Mouse (Mus musculus) spleen, postnatal 14 days (tissue): ENCODE measurements around the gene Trim31.

Experiments used
- DNase-seq, 2 experiments: peaks; one replicate each; pipeline ENCODE4 v3.0.0; 2021 to 2022; ENCODE audit warnings: low spot score in 2 of 2

The Trim31 gene

DNA sequence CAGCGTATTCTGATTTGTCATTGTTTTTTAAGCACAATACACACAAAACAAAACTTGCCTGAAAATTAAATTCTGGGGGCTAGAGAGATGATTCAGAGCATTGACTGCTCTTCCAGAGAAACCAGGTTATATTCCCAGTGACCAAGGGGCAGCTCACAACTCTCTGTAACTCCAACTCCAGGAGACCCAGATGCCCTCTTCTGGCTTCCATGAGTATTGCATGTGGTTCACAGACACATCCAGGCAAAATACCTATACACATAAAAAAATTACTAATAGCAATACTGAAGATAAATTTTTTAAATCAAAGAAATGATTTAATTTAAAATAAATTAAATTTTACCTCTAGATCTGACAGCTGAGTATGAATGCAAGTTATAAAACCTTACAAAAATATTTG is 1.3 kb upstream of the Trim31 start:
- DNase-seq, result peak in 1 of 2 experiments; percentile 27

DNA sequence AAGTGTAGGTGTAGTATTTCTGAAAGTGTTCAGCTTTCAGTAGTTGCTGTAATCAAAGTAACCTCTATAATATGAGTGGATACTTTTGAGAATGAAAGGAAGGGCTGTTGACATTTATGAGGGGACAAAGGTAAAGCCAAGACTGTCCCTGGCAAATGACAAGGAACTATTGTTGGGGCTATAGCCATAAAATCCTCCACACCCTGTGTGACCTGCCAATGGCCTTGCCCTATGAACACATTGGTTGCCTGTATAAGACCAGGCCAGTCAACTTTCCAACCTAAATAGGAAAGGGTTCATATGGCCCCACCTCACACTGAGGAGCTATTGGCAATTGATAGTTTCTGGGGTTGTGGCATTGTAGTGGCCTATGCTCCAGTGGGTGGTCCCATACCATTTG is 853 bp upstream of the Trim31 start:
- no peak for DNase-seq

DNA sequence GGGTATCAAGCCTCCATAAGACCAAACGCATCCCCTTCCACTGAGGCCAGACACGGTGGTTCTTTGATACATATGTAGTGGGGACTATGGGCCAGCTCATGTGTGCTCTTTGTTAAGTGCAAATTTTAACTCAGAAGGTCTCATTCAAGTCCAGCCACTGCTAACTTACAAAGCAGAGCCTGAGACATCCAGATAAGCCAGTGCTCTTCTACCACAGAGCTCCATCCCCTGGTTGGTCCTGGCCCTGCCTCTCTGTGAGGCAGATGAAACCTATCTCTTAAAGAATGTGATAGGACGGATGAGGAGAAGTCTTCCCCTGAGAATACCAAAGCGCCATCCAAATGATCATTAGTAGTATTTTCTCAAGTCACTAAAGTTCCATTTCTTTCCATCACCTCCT is 1.5 kb downstream of the Trim31 start:
- no peak for DNase-seq

DNA sequence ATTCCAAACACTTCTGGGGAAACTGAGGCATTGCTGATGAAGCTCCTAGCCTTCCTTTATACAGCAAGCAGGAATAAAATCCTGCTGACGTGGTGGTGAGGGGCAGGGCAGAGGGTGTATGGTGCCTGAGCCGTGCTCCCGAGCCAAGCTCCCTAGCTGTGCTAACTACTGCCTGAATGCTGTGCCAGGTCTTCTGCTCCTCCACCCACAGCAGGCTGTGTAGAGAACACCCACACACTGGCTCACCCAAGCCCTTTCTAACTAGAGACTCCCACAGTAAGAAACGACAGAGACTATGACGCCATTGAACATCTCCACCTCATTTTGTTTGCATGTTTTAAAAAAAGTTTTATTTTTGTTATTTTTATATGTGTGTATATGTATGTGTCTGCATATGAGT is 2.1 kb downstream of the Trim31 start:
- DNase-seq, result no peak

DNA sequence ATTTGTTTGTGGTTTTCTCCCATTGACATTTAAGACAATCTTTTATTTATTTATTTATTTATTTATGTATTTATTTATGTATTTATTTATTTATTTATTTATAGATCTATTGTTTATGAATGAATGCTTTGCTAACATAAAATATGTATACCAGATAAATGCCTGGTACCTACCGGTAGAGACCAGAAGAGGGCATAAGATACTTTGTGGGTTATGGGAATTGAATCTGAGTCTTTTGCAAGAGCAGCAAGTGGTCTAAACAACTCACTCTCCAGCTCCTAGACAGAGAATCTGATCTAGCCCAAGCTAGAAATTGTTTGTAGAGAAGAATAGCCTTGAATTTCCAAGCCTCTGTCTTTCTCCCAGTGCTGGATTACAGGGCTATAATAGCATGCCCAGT is 2.8 kb downstream of the Trim31 start:
- no peak for DNase-seq

DNA sequence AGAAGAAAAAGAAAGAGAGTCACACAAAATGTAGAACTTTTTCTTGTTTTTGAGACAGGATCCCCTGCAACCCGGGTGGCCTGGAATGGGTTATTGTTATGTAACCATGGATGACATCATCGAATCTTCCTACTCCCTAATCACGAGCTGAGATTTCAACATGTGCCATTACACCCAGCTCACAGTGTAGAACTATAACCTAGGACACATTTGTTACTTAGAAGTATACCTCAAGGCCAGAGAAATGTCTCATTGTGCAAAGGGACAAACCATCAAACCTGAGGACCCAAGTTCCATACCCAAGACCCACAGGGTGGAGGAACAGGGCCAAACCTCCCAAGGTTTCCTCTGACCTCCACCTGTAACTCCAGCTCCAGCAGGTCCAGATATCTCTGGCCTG is 5.7 kb downstream of the Trim31 start:
- DNase-seq, result no peak

DNA sequence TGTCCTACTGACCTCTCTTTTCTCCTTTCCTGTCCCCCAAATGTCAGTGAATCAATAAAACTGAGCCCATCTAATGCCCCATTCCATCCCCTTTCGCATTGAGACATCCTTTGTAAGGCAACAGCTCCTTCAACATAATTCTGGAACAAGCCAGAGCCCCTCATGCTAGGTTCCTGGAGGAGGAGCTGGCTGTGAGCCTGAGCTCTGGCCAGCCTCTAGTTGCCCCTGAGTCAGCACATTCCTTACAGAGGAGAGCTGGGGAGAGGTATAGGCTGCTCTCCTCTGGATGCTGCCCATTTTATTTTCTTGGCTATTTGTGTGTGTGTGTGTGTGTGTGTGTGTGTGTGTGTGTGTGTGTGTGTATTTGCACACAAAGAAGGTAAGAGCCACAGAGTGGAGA is 10.3 kb downstream of the Trim31 start:
- DNase-seq, result no peak

DNA sequence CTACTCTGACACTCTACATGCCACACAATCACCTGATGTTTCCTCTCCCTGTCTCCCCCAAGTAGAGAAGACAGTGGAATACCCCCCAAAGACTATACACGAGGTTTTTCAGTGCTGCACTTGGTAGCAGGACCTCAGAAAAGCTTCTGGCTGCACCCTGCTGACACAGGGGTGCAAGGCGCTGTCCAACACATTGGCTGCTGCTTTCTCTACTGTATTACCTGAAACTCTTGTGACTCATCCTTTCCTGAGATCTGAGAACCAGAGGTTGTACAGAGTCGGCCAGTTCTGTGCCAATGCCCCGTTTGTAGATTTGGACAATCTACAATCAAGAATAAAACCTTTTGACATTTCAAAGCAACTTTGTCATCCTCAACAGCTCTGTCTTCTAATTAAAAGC is 11.9 kb downstream of the Trim31 start:
- no peak for DNase-seq

DNA sequence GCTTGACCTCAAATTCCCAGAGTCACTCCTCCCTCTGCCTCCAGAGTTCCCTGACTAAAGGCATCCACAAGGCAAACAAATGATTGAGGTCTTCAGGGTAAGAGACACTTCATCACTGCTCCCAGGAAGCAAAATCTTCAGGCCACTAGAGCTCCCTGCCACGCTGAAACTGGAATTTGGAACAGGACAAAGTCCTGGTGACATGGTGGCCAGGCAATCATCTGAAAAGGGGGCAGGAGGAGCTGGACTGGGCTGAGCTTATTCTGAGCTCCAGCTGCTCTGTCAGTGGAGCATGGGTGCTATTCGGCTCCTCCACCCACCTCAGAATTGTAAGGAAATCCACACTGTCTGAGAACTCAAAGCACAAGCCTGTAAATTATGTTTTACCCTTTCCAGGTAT is 14.1 kb downstream of the Trim31 start:
- DNase-seq, result no peak

DNA sequence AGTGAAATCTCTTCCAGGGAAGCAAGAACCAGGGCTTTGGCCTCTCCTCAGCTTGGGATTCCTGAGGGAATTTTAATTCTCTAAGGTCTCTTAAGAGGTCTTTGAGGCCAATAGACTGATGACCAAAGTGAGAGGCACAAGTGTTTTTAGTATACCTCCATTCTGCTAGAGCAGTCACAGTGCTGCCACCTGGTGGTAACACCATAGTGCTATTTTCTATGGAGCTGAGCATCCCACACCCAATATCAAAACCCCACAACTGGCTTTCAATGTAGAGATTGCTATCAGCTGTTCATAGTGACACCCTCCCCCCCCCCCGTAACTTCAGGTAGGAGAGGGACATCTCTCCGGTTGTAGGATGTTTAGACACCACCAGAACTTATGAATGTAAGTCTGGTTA is 16.2 kb downstream of the Trim31 start:
- DNase-seq, result peak; percentile 40 to 64

DNA sequence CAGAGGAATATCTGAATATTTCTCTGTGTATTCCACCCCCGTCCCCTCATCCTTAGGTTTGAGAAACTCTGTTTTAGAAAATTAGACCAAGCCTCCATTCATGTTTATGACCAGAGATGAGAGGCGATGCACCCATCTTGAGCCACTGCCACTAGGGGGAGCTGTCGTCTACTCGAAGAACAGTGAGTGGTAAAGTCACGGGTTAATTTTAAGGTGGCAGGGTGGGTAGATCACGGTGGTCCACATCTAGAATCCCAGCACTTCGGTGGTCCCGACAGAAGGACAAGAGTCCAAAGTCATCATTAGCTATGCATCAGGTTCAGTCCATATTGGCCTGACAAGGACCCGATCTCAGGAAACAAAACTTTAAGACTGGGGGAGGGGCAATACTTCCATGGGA is 17.2 kb downstream of the Trim31 start:
- DNase-seq, result peak; percentile 12 to 60

DNA sequence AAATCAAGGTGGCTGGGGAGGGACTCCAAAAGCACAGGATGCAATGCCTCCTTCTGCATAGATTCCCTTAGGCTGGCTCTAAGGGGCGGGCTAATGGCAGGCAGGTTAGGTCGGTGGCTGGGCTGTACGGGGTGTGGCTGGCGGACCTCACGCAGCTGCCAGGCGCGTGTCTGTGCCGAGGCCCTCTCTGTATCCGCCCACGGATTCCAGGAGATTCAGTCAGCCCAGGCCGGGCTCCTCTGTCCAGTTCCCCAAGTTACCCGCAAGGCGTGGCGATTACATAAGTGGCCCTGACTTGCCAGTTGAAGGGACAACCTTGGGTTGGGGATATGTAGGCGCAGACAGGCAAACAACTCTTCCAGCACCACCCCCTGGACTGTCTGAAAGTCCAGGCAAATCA is 22.3 kb downstream of the Trim31 start:
- DNase-seq, result no peak

DNA sequence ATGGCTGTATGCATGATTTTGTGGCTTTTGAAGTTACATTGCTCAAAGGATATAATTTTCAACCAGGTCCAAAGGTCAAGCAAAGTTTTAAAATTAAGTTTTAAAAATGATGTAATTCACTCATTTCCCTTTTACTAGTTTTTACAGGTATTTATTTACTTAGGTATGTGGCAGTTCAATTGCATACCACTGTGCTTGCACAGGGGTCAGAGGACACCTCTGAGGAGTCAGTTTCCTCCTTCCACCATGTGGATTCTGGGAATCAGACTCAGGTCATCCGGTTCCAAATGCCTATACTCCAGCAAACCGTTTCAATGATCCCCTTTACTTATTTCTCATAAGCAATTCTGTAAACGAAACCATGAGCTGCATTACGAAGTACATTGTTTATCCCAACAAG is 24.8 kb downstream of the Trim31 start:
- no peak for DNase-seq

DNA sequence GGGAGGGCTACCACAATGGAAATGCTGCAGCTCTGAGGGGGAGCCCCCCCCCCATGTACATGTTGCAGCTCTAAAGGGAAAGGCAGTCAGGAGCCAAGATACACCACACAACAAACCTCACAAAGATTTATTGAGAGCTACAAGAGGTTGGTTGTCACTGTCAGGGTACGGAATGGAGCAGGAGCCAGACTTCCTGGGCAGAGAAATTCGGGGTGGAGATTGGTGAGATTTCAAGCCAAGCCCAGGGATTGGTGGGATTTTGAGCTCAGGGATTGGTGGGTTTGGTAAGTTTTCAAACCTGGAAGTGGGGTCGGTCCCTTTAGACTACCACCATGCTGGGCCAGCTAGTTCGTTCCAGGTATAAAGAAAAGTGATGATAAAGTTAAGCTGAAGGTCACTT is 25.6 kb downstream of the Trim31 start:
- DNase-seq, result no peak

DNA sequence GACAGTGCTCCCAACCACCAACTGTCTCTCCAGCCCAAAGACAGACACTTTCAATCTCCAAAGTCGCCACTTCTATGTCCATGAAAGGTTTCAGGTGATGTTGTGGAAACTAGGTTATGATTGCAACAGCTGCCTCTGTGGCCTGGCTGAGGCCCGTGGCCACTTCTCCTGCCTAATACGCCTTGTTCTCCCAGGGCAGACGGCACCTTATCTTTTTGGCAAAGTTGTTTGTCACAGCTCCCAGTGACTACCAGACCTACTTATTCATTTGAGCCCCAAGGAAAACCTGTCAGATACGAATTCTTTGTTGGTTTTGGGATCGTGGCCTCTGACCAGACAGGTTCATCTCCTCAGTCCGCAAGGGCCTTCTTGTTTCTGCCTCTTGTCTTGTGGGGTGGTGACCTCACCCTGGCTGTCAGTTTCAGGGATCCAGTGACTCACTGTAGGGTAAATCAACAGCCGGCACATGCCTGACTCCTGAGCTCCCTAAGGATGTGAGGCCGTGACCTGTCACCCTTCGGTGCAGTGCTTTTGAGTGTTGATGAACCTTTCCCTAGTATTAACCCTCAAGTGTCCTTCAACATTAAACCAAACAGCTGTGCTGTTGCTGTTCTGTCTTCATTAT is 29.7 kb downstream of the Trim31 start:
- no peak for DNase-seq

DNA sequence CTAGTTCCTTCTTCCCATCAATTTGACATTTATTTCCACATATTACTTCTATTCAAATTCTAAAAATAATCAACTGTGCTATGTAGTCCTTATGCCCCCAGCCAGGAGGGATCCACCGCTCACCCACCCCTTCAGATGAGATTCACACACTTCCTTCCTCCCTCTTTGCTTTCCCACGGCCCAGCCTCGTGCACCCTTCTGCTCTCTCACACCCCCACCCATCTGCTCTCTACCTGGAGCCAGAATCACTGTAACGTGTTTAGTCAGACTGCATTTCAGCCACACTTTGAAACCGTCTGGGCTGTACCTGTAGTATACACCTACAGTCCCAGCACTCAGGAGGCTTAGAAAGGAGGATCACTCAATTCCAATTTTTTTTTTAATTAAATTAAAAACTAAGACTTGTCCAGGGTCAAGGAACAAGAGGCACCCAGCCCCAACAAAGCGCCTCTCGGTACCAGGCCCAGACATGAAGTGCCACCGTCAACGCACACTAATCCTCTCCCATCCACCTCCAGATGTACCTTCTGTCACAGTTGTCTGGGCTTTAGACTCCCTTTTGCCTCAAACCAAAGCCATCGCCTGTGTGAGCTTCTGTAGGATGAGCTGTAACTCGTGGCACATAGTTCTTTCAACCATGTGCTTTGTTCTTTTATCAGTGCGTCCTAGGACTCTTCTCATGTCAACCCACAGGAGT is 31.5 kb downstream of the Trim31 start:
- no peak for DNase-seq

DNA sequence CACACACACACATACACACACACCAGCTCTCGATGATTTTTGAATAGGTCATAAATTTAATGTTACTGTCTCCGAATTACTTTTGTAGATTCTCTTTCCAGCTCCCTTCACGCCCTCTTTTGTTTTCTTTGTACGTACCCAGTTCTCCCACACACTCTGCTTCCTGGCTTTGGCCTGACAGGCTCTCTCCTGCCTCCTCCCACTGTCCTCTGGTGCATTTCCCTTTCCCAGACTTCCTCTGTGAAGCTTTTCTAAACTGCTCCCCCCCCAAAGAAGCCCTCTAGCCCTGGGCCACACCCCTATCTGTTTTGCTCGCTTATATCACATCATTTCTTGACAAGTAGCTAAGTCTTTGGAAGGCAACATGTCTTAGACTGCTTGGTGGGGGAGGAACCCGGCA is 32.3 kb downstream of the Trim31 start:
- DNase-seq, result no peak

DNA sequence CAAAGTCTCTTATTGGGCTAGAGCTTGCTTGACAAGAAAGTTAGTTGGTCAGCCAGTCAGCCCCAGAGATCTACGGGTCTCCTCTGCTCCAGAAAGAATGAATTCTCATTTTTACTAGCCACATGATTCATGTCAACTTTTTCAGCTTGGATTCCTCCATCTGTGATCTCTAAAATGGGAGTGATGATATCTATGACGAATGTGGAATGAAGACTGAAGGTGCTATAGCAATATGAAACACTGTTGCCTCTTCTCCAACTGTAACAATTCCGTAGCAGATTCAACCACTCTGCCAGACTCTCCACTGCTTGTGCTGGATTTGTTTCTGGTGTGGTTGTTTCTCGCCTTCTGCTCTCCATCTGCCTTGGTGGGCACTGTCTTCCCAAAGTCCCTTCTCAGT is 33.2 kb downstream of the Trim31 start:
- DNase-seq, result no peak

DNA sequence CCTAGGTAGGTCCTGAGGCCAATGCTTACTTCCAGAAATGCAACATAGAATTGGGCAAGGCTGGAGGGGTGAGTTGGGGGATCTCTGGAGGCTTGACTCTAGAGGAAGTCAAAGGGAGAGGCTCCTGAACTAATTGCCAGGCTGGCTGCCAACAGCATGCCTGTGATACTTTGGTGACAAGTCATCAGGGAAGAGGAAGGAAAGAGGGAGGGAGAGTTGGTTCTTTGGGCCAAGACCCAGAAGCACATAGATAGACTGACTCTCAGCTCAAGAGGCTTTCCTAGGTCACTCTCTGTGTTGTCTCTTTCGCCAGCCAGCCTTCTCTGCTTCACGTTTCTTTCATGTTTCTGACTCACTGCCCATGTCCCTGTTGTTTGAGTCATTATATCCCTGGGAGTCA is 33.9 kb downstream of the Trim31 start:
- no peak for DNase-seq

DNA sequence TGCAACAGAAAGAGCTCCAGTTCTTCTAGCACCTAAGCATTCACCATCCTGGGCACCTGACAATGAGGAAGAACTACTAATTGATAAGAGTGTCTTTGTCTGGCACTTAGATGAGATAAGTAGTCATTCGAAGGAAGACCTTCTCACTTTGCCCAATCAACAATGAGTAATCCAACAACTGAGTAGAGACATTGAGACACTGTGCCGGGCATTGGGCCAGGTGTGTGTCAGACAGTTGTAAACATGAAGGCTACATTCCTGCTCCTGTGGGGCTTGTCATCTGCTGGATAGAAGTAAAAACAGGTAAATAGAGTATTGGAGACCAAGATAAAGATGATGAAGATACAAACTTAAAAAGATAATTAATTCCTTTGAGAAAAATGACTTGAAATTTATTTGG is 40.1 kb downstream of the Trim31 start:
- no peak for DNase-seq

DNA sequence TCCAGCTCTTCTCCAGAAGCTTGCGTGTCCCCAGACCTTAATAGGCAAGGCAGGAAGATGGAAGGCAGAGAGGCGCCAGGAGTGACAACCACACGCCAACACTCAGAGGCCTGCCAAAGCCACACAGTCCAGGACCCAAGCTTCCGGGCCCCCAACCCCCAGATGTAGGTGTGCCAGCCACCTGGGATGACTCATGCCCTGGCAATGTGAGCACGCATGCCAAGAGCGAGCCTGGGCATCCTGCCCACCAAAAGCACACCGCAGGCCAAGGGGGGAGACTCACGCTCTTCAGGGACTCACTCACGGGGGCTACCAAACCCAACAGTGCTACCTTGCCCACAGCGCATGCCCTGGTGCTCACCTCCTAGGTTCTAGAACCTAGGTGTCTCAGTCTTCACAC is 44.5 kb downstream of the Trim31 start:
- DNase-seq, result no peak

DNA sequence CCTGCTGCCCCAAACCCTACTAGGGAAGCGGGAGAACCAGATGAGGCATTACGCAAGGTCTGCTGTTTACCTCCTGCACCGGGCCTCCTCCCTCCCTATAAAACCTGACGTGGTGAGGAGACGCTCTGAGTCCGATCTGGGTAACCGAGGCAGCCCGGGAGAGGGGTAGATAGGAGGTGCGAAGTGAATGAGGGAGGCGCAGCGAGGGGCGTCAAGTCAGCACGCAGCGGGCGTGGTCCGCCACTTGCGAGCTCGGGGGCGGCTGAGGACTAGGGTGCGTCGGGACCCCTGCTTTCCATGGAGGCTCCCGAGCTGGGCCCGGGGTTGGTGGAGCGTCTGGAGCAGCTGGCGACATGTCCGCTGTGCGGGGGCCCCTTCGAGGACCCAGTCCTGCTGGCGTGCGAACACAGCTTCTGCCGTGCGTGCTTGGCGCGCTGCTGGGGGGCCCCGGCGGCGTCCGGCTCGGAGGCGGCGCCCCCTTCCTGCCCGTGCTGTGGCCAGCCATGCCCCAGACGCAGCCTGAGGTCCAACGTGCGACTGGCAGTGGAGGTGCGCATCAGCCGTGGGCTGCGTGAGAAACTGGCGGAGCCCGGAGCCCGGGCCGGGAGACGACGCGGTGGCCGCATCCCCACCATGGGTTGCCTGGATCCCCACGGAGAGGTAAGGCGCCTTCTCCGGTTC is 45.0 kb downstream of the Trim31 start, which contains the start of gene Rnf39:
TSS of gene Rnf39 (plus strand) at position 128 of the 681 bp plus-strand sequence.
- DNase-seq, result no peak

DNA sequence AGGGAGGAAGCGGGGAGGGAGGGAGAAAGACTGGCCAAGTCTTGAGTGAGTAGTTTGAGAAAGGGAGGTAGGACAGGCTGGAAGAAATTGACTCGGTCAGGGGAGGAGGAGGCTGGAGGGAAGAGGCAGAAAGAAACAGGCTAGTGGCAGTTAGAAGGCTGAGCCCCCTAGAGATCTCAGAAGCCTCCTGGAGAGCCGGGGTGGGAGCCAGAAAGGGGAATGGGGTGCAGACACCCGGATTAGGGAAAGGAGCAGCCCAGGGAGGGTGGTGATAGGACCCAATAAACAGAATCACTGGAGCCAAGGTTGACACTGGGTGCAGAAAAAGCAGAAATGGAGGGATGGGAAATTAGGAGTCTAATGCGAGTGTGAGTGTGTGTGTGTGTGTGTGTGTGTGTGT is 45.8 kb downstream of the Trim31 start:
- DNase-seq, result no peak
